Mouse (Mus musculus): Measurements from ENCODE around the gene Zfp740. TPM values are rescaled to one million over a fixed set of nuclear protein-coding genes. Genes with fewer than 3 reads are reported as not detected.
"Not testable (repeated sequence)": the region's sequence is repeated elsewhere in the genome, so short reads cannot be mapped to it uniquely, and the experiment has no call there.

Gene Zfp740
- total RNA-seq, 2 experiments from 2014 or later, result 24.0 to 29.0 TPM

GRCm38 (mm10) chr15:102224992-102225617, 22.1 kb downstream of the Zfp740 start:
- no peak for DNase-seq (ENCODE audit: low spot score)

- not testable (repeated sequence) for DNase-seq (ENCODE audit: low spot score)
Measured at GRCm38 (mm10) chr15:102225619-102226018, 22.6 kb downstream of the Zfp740 start.

GRCm38 (mm10) chr15:102230408-102231321, 27.6 kb downstream of the Zfp740 start:
- DNase-seq (ENCODE audit: low spot score), result no peak

- no peak for DNase-seq (ENCODE audit: low spot score)
Measured at GRCm38 (mm10) chr15:102231748-102232147, 28.7 kb downstream of the Zfp740 start, which contains the start of gene Itgb7. Gene Itgb7 (minus strand): TSS chr15:102231944.

- no peak for DNase-seq (ENCODE audit: low spot score)
Measured at GRCm38 (mm10) chr15:102232764-102233163, 29.7 kb downstream of the Zfp740 start.

GRCm38 (mm10) chr15:102233896-102234295, 30.8 kb downstream of the Zfp740 start:
- DNase-seq (ENCODE audit: low spot score), result no peak

- no peak for DNase-seq (ENCODE audit: low spot score)
Measured at GRCm38 (mm10) chr15:102235371-102236027, 32.5 kb downstream of the Zfp740 start.

- no peak for DNase-seq (ENCODE audit: low spot score)
Measured at GRCm38 (mm10) chr15:102238543-102239259, 35.7 kb downstream of the Zfp740 start.

GRCm38 (mm10) chr15:102239260-102239590, 36.2 kb downstream of the Zfp740 start:
- peak; percentile 76 for DNase-seq (ENCODE audit: low spot score)

- DNase-seq (ENCODE audit: low spot score), result no peak
Measured at GRCm38 (mm10) chr15:102239851-102240250, 36.8 kb downstream of the Zfp740 start.

- DNase-seq (ENCODE audit: low spot score), result no peak
Measured at GRCm38 (mm10) chr15:102240607-102241006, 37.6 kb downstream of the Zfp740 start.

- DNase-seq (ENCODE audit: low spot score), result no peak
Measured at GRCm38 (mm10) chr15:102242404-102243228, 39.6 kb downstream of the Zfp740 start.

- peak; percentile 62 for DNase-seq (ENCODE audit: low spot score)
Measured at GRCm38 (mm10) chr15:102243229-102244190, 40.5 kb downstream of the Zfp740 start.

- DNase-seq (ENCODE audit: low spot score), result no peak
Measured at GRCm38 (mm10) chr15:102244306-102245191, 41.5 kb downstream of the Zfp740 start.

GRCm38 (mm10) chr15:102245461-102245881, 42.4 kb downstream of the Zfp740 start:
- DNase-seq (ENCODE audit: low spot score), result no peak

- peak; percentile 67 for DNase-seq (ENCODE audit: low spot score)
Measured at GRCm38 (mm10) chr15:102245891-102246741, 43.1 kb downstream of the Zfp740 start.

- DNase-seq (ENCODE audit: low spot score), result peak; percentile 94
Measured at GRCm38 (mm10) chr15:102246866-102247251, 43.8 kb downstream of the Zfp740 start.
